Mouse (Mus musculus) embryonic facial prominence, embryonic 11.5 days (tissue): ENCODE measurements at regions not wholly inside any gene's neighbourhood (a gene's known extent, or its start where the extent isn't known, plus 50 kb on each side); places are given as distances from the start of the nearest gene placed in this dataset.

Experiments
- ATAC-seq: fragments of 200-750 bp; cut with Nextera tagmentation; replicated peaks from 2 replicates; pipeline ENCODE4 v1.8.0; 2017; ENCODE audit warnings: low read depth; ENCODE audit not compliant: insufficient number of reproducible peaks, low FRiP score, low TSS enrichment
- DNase-seq: peaks from one replicate; pipeline ENCODE4 v3.0.0-alpha.2; 2015; ENCODE audit warnings: low spot score
- H3K27ac ChIP-seq: fragments of 300-500 bp; sonication (generic); replicated peaks from 2 replicates; pipeline ENCODE4 v1.5.1; 2014; ENCODE audit warnings: mild to moderate bottlenecking, low read depth, low read length, control low read depth
- H3K27me3 ChIP-seq: fragments of 300-500 bp; sonication (generic); 2 replicates; pipeline ENCODE4 v1.6.1; 2014; ENCODE audit warnings: mild to moderate bottlenecking, low read length, moderate library complexity, mixed read lengths; ENCODE audit not compliant: control insufficient read depth, insufficient read depth
- H3K36me3 ChIP-seq: fragments of 300-500 bp; sonication (generic); replicated peaks from 2 replicates; pipeline ENCODE4 v1.6.1; 2014; ENCODE audit warnings: low read depth, mild to moderate bottlenecking, low read length, moderate library complexity, mixed read lengths; ENCODE audit not compliant: control insufficient read depth, insufficient read depth
- H3K4me1 ChIP-seq: fragments of 300-500 bp; sonication (generic); 2 replicates; pipeline ENCODE4 v1.6.1; 2014; ENCODE audit warnings: low read length, mixed read lengths; ENCODE audit not compliant: control insufficient read depth, insufficient read depth
- H3K4me2 ChIP-seq: fragments of 300-500 bp; sonication (generic); 2 replicates; pipeline ENCODE4 v1.6.1; 2014; ENCODE audit warnings: low read depth, mild to moderate bottlenecking, control low read depth, low read length, moderate library complexity
- H3K4me3 ChIP-seq: fragments of 300-500 bp; sonication (generic); 2 replicates; pipeline ENCODE4 v1.5.1; 2014; ENCODE audit warnings: low read depth, low read length, control low read depth
- H3K9ac ChIP-seq: fragments of 300-500 bp; sonication (generic); replicated peaks from 2 replicates; pipeline ENCODE4 v1.6.1; 2014; ENCODE audit warnings: mild to moderate bottlenecking, control low read depth, low read length
- H3K9me3 ChIP-seq: fragments of 300-500 bp; sonication (generic); replicated peaks from 2 replicates; pipeline ENCODE4 v1.6.1; 2016; ENCODE audit warnings: mild to moderate bottlenecking, low read length, inconsistent platforms, mixed read lengths; ENCODE audit not compliant: control insufficient read depth
- WGBS: fragments of 180-500 bp; shearing (Covaris S2); extraction: QIAGEN DNeasy Blood & Tissue Kit; methylation state at CpG from one replicate; pipeline ENCODE4 v1.1.7; 2014; 5-methylcytosine and 5-hydroxymethylcytosine counted together

- no peaks in the 10 kb centered on the region for H3K36me3 ChIP-seq
- ATAC-seq = peak; percentile 85
- no peak overlapping the region for H3K4me3 ChIP-seq
- H3K9ac ChIP-seq = no peak overlapping the region
- H3K9me3 ChIP-seq = no peaks in the 10 kb centered on the region
- no peaks in the 10 kb centered on the region for H3K27me3 ChIP-seq
- 17% methylated on average over 4 of the region's 4 CpGs for WGBS
- no peak overlapping the region for H3K4me2 ChIP-seq
- no peaks in the 10 kb centered on the region for H3K4me1 ChIP-seq
- DNase-seq = peak; percentile 80
- H3K27ac ChIP-seq = no peak overlapping the region
Observed at GRCm38 (mm10) chr4:12642525-12642928, 470.7 kb upstream of the Fam92a start.

GRCm38 (mm10) chr4:12629375-12629821 lies 457.6 kb upstream of the Fam92a start:
- no peak overlapping the region for H3K4me2 ChIP-seq
- H3K4me1 ChIP-seq = no peaks in the 10 kb centered on the region
- no peak overlapping the region for H3K9ac ChIP-seq
- no peak overlapping the region for H3K4me3 ChIP-seq
- no peak overlapping the region for H3K27ac ChIP-seq
- H3K9me3 ChIP-seq = no peaks in the 10 kb centered on the region
- 58% methylated on average over 2 of the region's 2 CpGs for WGBS
- DNase-seq (no peak), ATAC-seq (no peak)
- no peaks in the 10 kb centered on the region for H3K36me3 ChIP-seq
- H3K27me3 ChIP-seq = no peaks in the 10 kb centered on the region

- Histone ChIP-seq H3K9ac (no peak overlapping the region), H3K27me3 (no peaks in the 10 kb centered on the region), H3K4me2 (no peak overlapping the region), H3K4me1 (no peaks in the 10 kb centered on the region), H3K4me3 (no peak overlapping the region), H3K36me3 (no peaks in the 10 kb centered on the region), H3K9me3 (no peaks in the 10 kb centered on the region), H3K27ac (no peak overlapping the region)
- 24% methylated on average over 5 of the region's 5 CpGs for WGBS
- ATAC-seq (peak; percentile 76), DNase-seq (no peak)
Observed at GRCm38 (mm10) chr4:12628702-12629374, 457.0 kb upstream of the Fam92a start.

GRCm38 (mm10) chr4:12627158-12627871 lies 455.5 kb upstream of the Fam92a start:
- no peak overlapping the region for H3K4me2 ChIP-seq
- no peak overlapping the region for H3K9ac ChIP-seq
- no peak overlapping the region for H3K27ac ChIP-seq
- DNase-seq (no peak), ATAC-seq (no peak)
- H3K4me1 ChIP-seq = no peaks in the 10 kb centered on the region
- no peaks in the 10 kb centered on the region for H3K36me3 ChIP-seq
- H3K27me3 ChIP-seq = no peaks in the 10 kb centered on the region
- H3K9me3 ChIP-seq = no peaks in the 10 kb centered on the region
- no peak overlapping the region for H3K4me3 ChIP-seq
- 77% methylated on average over 5 of the region's 5 CpGs for WGBS

GRCm38 (mm10) chr4:12620756-12621270 lies 449.0 kb upstream of the Fam92a start:
- H3K9ac ChIP-seq = no peak overlapping the region
- H3K27me3 ChIP-seq = no peaks in the 10 kb centered on the region
- 82% methylated on average over 4 of the region's 4 CpGs for WGBS
- H3K4me1 ChIP-seq = no peaks in the 10 kb centered on the region
- no peak overlapping the region for H3K27ac ChIP-seq
- H3K9me3 ChIP-seq = no peaks in the 10 kb centered on the region
- H3K4me2 ChIP-seq = no peak overlapping the region
- ATAC-seq (no peak), DNase-seq (no peak)
- H3K4me3 ChIP-seq = no peak overlapping the region
- H3K36me3 ChIP-seq = no peaks in the 10 kb centered on the region

- Histone ChIP-seq H3K27me3 (no peaks in the 10 kb centered on the region), H3K36me3 (no peaks in the 10 kb centered on the region), H3K27ac (no peak overlapping the region), H3K9ac (no peak overlapping the region), H3K9me3 (no peaks in the 10 kb centered on the region), H3K4me3 (no peak overlapping the region), H3K4me1 (no peaks in the 10 kb centered on the region), H3K4me2 (no peak overlapping the region)
- WGBS = 44% methylated on average over 4 of the region's 4 CpGs
- 0 out of 2 replicates have a peak, but pooled peaks have one; percentile 56 for ATAC-seq
- no peak for DNase-seq
Observed at GRCm38 (mm10) chr4:12620059-12620755, 448.4 kb upstream of the Fam92a start.

DNA sequence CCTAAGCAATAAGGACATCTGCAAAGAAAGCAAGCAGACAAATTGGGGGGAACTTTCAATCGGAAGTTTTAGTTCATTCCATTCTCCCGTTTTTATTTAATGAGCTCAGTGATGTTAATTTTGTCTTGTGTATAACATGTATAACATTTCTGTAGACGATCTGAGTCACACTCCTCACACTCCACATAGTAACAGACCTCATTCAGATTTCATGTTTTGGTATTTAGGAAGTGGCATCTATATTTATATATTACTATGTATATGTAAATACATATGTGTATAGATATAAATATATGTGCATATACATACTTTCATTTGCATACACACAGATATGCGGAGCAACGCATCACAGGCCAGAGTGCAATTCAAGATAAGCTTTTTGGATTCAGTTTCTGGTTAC lies 444.9 kb upstream of the Fam92a start:
- H3K36me3 ChIP-seq = no peaks in the 10 kb centered on the region
- no peak overlapping the region for H3K4me2 ChIP-seq
- no peak overlapping the region for H3K9ac ChIP-seq
- DNase-seq (no peak), ATAC-seq (no peak)
- no peak overlapping the region for H3K27ac ChIP-seq
- no peaks in the 10 kb centered on the region for H3K27me3 ChIP-seq
- no peaks in the 10 kb centered on the region for H3K9me3 ChIP-seq
- H3K4me1 ChIP-seq = no peaks in the 10 kb centered on the region
- WGBS = 87% methylated on average over 5 of the region's 5 CpGs
- no peak overlapping the region for H3K4me3 ChIP-seq

DNA sequence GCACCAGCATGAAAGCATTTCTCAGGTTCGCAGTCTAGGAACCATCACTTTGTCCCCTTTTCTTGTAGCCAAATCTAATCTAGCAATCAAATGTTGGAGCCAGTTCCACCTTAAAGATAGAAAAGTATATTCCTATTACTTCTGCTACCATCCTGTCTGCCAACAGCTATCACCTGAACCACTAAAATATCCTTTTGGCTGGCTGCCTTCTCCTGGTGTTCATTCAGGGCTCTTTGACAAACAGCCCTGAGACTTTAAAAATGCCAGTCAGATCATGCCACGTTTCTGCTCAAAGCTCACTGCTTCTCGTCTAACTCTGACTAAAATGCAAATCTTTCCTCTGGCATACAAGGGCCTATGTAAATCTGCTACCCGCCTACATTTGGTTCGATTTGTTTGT lies 439.7 kb upstream of the Fam92a start:
- Histone ChIP-seq H3K4me2 (no peak overlapping the region), H3K9ac (no peak overlapping the region), H3K36me3 (no peaks in the 10 kb centered on the region), H3K4me3 (no peak overlapping the region), H3K27me3 (no peaks in the 10 kb centered on the region), H3K4me1 (no peaks in the 10 kb centered on the region), H3K9me3 (no peaks in the 10 kb centered on the region), H3K27ac (no peak overlapping the region)
- DNase-seq (no peak), ATAC-seq (no peak)
- 80% methylated on average over 5 of the region's 5 CpGs for WGBS
